Mouse (Mus musculus) midbrain, embryonic 14.5 days (tissue): Measurements from ENCODE around the gene Gm5565. TPM values are rescaled to one million over a fixed set of nuclear protein-coding genes. Genes with fewer than 3 reads are reported as not detected.
A peak's percentile ranks its signal among the peaks of the same experiment; 100 is the strongest.
"Not testable (repeated sequence)": the region's sequence is repeated elsewhere in the genome, so short reads cannot be mapped to it uniquely, and the experiment has no call there.

Source experiments
- ATAC-seq: fragments of 200-750 bp; cut with Nextera tagmentation; 2 replicates; pipeline ENCODE4 v1.8.0; 2017; ENCODE audit warnings: moderate number of reproducible peaks, moderate library complexity; ENCODE audit not compliant: low FRiP score, low TSS enrichment
- DNase-seq: peaks from one replicate; pipeline ENCODE4 v3.0.0-alpha.2; 2015
- H3K27ac ChIP-seq: fragments of 300-500 bp; sonication (generic); replicated peaks from 2 replicates; pipeline ENCODE4 v1.5.1; 2014; ENCODE audit warnings: mild to moderate bottlenecking, low read depth, low read length, moderate library complexity
- H3K27me3 ChIP-seq: fragments of 300-500 bp; sonication (generic); 2 replicates; pipeline ENCODE4 v1.6.1; 2014; ENCODE audit warnings: low read length, control low read depth, mixed read lengths; ENCODE audit not compliant: control insufficient read depth, insufficient read depth
- H3K36me3 ChIP-seq: fragments of 300-500 bp; sonication (generic); 2 replicates; pipeline ENCODE4 v1.6.1; 2014; ENCODE audit warnings: low read length, control low read depth; ENCODE audit not compliant: control insufficient read depth, insufficient read depth
- H3K4me1 ChIP-seq: fragments of 300-500 bp; sonication (generic); 2 replicates; pipeline ENCODE4 v1.6.1; 2014; ENCODE audit warnings: mild to moderate bottlenecking, antibody characterized with exemption, low read length, control low read depth; ENCODE audit not compliant: control insufficient read depth, insufficient read depth
- H3K4me2 ChIP-seq: fragments of 300-500 bp; sonication (generic); 2 replicates; pipeline ENCODE4 v1.6.1; 2014; ENCODE audit warnings: mild to moderate bottlenecking, low read length, moderate library complexity
- H3K4me3 ChIP-seq: fragments of 300-500 bp; sonication (generic); replicated peaks from 2 replicates; pipeline ENCODE4 v1.5.1; 2014; ENCODE audit warnings: low read depth, low read length
- H3K9ac ChIP-seq: fragments of 300-500 bp; sonication (generic); replicated peaks from 2 replicates; pipeline ENCODE4 v1.6.1; 2014; ENCODE audit warnings: mild to moderate bottlenecking, low read length, moderate library complexity
- H3K9me3 ChIP-seq: fragments of 300-500 bp; sonication (generic); 2 replicates; pipeline ENCODE4 v1.6.1; 2016; ENCODE audit warnings: low read length, control low read depth, mixed read lengths; ENCODE audit not compliant: control insufficient read depth
- WGBS: fragments of 180-500 bp; shearing (Covaris S2); extraction: QIAGEN DNeasy Blood & Tissue Kit; methylation state at CpG from one replicate; pipeline ENCODE4 v1.1.7; 2014; 5-methylcytosine and 5-hydroxymethylcytosine counted together
- polyA plus RNA-seq: library from polyadenylated mRNA; unstranded; fragments of >200 nt; fragmentation: Nextera tagmentation; extraction: Ambion mirVana; gene quantifications from 2 replicates; pipeline ENCODE4 v1.2.1, GENCODE M21; 2014

The Gm5565 gene
- polyA plus RNA-seq, 1 experiment from 2014 or later = not detected

- 92% methylated on average over 7 of the region's 7 CpGs for WGBS
These were observed 28.4 kb upstream of the Gm5565 start for GRCm38 (mm10) chr5:146188712-146189111.

GRCm38 (mm10) chr5:146188144-146188543 lies 27.8 kb upstream of the Gm5565 start:
- H3K27ac ChIP-seq = no peak overlapping the region
- no peaks in the 10 kb centered on the region for H3K27me3 ChIP-seq
- no peaks in the 10 kb centered on the region for H3K36me3 ChIP-seq
- H3K4me3 ChIP-seq = no peak overlapping the region
- DNase-seq = no peak
- no peak for ATAC-seq
- H3K9ac ChIP-seq = no peak overlapping the region
- 84% methylated on average over 1 of the region's 1 CpGs for WGBS
- H3K4me2 ChIP-seq = no peak overlapping the region
- no peaks in the 10 kb centered on the region for H3K9me3 ChIP-seq
- H3K4me1 ChIP-seq = no peaks in the 10 kb centered on the region

More at GRCm38 (mm10) chr5:146188712-146189111, 28.4 kb upstream of the Gm5565 start:
- Histone ChIP-seq H3K27ac (no peak overlapping the region), H3K9me3 (no peaks in the 10 kb centered on the region), H3K4me1 (no peaks in the 10 kb centered on the region), H3K36me3 (no peaks in the 10 kb centered on the region), H3K4me3 (no peak overlapping the region), H3K9ac (no peak overlapping the region), H3K4me2 (no peak overlapping the region), H3K27me3 (no peaks in the 10 kb centered on the region)
- DNase-seq = no peak
- ATAC-seq = no peak

- peak; percentile 67 for DNase-seq
- not testable (repeated sequence) for H3K27ac ChIP-seq, ATAC-seq, H3K4me3 ChIP-seq, H3K27me3 ChIP-seq, H3K9ac ChIP-seq, H3K36me3 ChIP-seq, H3K9me3 ChIP-seq, H3K4me2 ChIP-seq, H3K4me1 ChIP-seq
- 29% methylated on average over 5 of the region's 5 CpGs for WGBS
These were observed 27.1 kb upstream of the Gm5565 start for GRCm38 (mm10) chr5:146187441-146187840.

- H3K27me3 ChIP-seq, H3K4me2 ChIP-seq, H3K4me3 ChIP-seq, H3K27ac ChIP-seq, DNase-seq, H3K9ac ChIP-seq, H3K4me1 ChIP-seq, H3K36me3 ChIP-seq, H3K9me3 ChIP-seq, ATAC-seq: not testable (repeated sequence)
- 74% methylated on average over 4 of the region's 4 CpGs for WGBS
These were observed 24.9 kb upstream of the Gm5565 start, which contains the start of gene 1700001J03Rik for GRCm38 (mm10) chr5:146185204-146185603. 1700001J03Rik (minus strand) TSS chr5:146185304.

DNA sequence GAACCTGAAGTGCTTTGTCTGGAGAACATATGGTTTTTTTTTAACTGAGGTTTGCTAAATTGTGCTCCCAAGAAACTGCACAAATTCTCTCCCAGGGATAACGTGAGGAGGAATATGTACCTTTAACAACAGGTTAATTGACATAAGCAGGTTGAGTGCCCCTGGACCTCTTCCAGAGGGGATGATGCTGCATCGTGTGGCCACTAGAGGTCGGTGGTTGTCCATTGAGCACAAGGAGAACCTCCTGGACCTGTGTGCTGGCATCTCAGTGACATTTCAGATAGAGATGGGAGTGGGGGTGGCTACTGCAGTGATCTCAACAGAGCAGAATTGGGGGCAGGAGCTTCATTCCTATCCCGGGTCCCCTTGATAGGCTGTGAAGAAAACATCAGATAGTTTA lies 12.4 kb upstream of the Gm5565 start:
- H3K4me2 ChIP-seq, H3K27me3 ChIP-seq, ATAC-seq, DNase-seq, H3K9me3 ChIP-seq, H3K4me3 ChIP-seq, H3K9ac ChIP-seq, H3K36me3 ChIP-seq, H3K4me1 ChIP-seq, H3K27ac ChIP-seq: not testable (repeated sequence)
- 65% methylated on average over 4 of the region's 4 CpGs for WGBS

DNA sequence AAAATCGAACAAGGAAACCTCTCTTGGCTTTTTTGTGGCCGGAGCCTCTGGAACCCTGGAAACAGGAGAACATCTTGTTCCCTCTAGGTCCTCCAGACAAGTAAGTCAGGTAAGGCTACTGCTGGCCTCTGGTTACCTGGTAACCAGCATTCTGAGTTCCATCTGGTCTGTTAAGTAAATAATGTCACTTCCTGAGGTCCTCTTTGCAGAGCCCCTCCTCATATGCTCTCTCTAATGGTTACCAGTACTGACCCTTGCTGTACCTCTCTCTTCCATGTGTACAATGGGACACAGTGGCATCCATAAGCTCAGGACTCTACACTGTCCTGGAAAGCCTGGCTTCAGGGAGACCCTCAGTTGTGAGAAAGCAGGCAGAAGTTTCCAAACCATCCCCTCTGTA lies 10.3 kb upstream of the Gm5565 start, which contains the start of gene Gm6309:
Gene Gm6309 (minus strand): TSS at position 101 of the 400 bp plus-strand sequence.
- not testable (repeated sequence) for H3K4me1 ChIP-seq, H3K27ac ChIP-seq, H3K4me2 ChIP-seq, H3K36me3 ChIP-seq, H3K4me3 ChIP-seq, H3K9ac ChIP-seq, DNase-seq, H3K9me3 ChIP-seq, ATAC-seq, H3K27me3 ChIP-seq
- WGBS = 85% methylated on average over 2 of the region's 2 CpGs

GRCm38 (mm10) chr5:146158326-146158725 lies 2.0 kb downstream of the Gm5565 start:
- not testable (repeated sequence) for H3K27ac ChIP-seq, H3K4me1 ChIP-seq, H3K27me3 ChIP-seq, H3K4me3 ChIP-seq, DNase-seq, H3K36me3 ChIP-seq, H3K9me3 ChIP-seq, ATAC-seq, H3K9ac ChIP-seq, H3K4me2 ChIP-seq
- 91% methylated on average over 4 of the region's 4 CpGs for WGBS

GRCm38 (mm10) chr5:146150454-146150853 lies 9.9 kb downstream of the Gm5565 start:
- H3K27me3 ChIP-seq = no peaks in the 10 kb centered on the region
- no peak overlapping the region for H3K4me3 ChIP-seq
- H3K9me3 ChIP-seq = peaks cover 6% of the 10 kb centered on the region; the same call in 1 of the 2 replicates
- H3K9ac ChIP-seq = no peak overlapping the region
- WGBS = 73% methylated on average over 3 of the region's 3 CpGs
- ATAC-seq = no peak
- no peaks in the 10 kb centered on the region for H3K36me3 ChIP-seq
- no peaks in the 10 kb centered on the region for H3K4me1 ChIP-seq
- H3K27ac ChIP-seq = no peak overlapping the region
- no peak for DNase-seq
- no peak overlapping the region for H3K4me2 ChIP-seq

DNA sequence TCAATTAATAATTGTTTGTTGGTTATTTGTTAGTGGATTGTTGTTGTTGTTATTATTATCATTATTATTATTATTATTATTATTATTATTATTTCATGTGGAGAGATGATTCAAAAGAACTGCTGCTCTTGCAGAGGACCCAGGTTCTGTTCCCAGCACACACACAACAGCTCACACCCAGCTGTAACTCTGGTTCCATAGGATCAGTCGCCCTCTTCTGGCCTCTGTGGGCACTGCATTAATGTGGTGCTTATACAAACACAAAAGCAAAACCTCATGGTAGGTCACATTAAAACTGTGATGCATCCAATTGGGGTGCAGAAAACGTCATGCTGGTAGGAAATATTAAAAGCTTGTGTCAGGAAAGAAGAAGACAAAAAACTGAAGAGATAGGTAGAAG lies 12.4 kb downstream of the Gm5565 start:
- Histone ChIP-seq H3K27ac (no peak overlapping the region), H3K9ac (no peak overlapping the region), H3K27me3 (no peaks in the 10 kb centered on the region), H3K4me1 (no peaks in the 10 kb centered on the region), H3K4me2 (no peak overlapping the region), H3K9me3 (peaks cover 6% of the 10 kb centered on the region; the same call in 1 of the 2 replicates), H3K4me3 (no peak overlapping the region), H3K36me3 (no peaks in the 10 kb centered on the region)
- WGBS = 43% methylated on average over 2 of the region's 2 CpGs
- ATAC-seq = no peak
- peak; percentile 58 for DNase-seq
